Mouse (Mus musculus): ENCODE results near the gene Pdia6. TPM values are rescaled to one million over a fixed set of nuclear protein-coding genes. Genes with fewer than 3 reads are reported as not detected.

Gene Pdia6
- polyA plus RNA-seq, 1 experiment from 2014 or later = 676 TPM

DNA sequence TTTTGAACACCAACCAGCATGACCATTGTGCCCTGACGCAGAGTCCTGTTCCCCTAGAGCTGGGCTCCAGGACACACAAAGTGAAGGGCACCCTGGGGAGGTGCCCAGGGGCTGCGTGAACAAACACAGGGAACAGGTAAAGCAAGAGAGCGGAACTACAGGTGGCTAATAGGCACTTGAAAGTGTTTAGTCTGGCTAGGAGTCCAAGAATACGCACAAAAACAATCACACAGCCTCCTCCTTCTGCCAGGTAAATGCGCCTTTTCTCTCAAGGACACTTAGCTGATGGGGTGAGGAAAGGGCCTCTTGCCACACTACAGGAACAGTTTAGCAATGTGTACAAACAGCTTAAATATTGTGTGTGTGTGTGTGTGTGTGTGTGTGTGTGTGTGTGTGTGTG, 49.8 kb downstream of the Pdia6 start:
- Histone ChIP-seq H3K4me3 (ENCODE audit: low read depth, low read length) (no peak overlapping the region), H3K4me2 (no peak overlapping the region), H3K9ac (no peak overlapping the region), H3K36me3 (ENCODE audit: insufficient read depth) (no peaks in the 10 kb centered on the region), H3K9me3 (ENCODE audit: low read depth, low read length) (no peaks in the 10 kb centered on the region), H3K4me1 (ENCODE audit: insufficient read depth) (no peaks in the 10 kb centered on the region; the same call in 1 of the 2 replicates), H3K27me3 (ENCODE audit: insufficient read depth, low read length) (no peaks in the 10 kb centered on the region), H3K27ac (ENCODE audit: low read depth) (no peak overlapping the region; the same call in 1 of the 2 replicates)
- ATAC-seq (ENCODE audit: insufficient read depth) = peak; percentile 61
- 61% methylated on average over 5 of the region's 5 CpGs for WGBS
- peak; percentile 45 for DNase-seq
- no peak for TF ChIP-seq CTCF (IDR thresholded peaks at IDR 0.05; ENCODE audit: low read depth)

DNA sequence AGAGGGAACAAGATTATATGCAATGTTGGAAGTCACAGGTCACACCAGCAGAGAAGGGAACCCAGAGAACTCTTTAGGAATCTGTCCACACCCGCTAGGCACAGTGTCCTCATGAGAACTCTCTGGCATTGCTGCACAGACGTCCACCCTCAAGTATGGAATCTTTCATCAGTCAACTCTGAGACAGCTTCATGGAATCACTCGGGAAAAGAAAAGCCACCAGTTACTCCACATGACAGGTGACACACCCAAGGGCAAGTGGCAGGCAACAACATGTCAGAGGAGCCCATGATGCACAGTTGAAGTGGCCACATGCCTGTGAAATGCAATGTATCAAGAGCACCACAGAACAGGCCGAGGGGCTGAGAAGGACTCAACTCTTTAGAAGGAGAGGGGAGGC, 51.6 kb downstream of the Pdia6 start:
- Histone ChIP-seq H3K4me1 (ENCODE audit: insufficient read depth) (no peaks in the 10 kb centered on the region; the same call in 1 of the 2 replicates), H3K27me3 (ENCODE audit: insufficient read depth, low read length) (peaks cover 8% of the 10 kb centered on the region; the same call in 1 of the 2 replicates), H3K36me3 (ENCODE audit: insufficient read depth) (no peaks in the 10 kb centered on the region), H3K9ac (no peak overlapping the region), H3K4me2 (no peak overlapping the region), H3K9me3 (ENCODE audit: low read depth, low read length) (no peaks in the 10 kb centered on the region), H3K27ac (ENCODE audit: low read depth) (no peak overlapping the region), H3K4me3 (ENCODE audit: low read depth, low read length) (no peak overlapping the region)
- DNase-seq (no peak), ATAC-seq (ENCODE audit: insufficient read depth) (no peak)
- 38% methylated on average over 4 of the region's 4 CpGs for WGBS
- TF ChIP-seq CTCF (IDR thresholded peaks at IDR 0.05; ENCODE audit: low read depth) = no peak

DNA sequence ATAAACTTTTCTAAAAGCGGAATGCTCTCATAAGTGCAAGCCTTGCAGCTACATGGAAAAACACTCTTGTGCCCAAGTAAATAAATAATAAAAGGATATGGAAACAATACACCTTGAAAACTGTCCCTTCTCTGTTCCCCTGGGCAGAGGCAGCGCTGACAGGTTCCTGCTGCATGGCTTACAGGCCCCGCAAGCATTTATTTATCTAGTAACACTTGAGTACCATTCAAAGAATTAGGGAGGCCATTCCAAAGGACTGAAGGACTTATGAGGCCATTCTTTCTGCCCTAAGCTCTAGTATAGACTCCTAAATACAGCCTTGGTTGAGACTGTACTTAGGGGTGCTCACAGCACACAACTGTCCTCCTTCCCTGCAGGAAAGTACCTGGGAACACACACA, 52.1 kb downstream of the Pdia6 start:
- WGBS = 54% methylated on average over 3 of the region's 3 CpGs
- Histone ChIP-seq H3K36me3 (ENCODE audit: insufficient read depth) (no peaks in the 10 kb centered on the region), H3K4me3 (ENCODE audit: low read depth, low read length) (no peak overlapping the region), H3K4me2 (no peak overlapping the region), H3K9ac (no peak overlapping the region), H3K27ac (ENCODE audit: low read depth) (no peak overlapping the region), H3K4me1 (ENCODE audit: insufficient read depth) (no peaks in the 10 kb centered on the region; the same call in 1 of the 2 replicates), H3K9me3 (ENCODE audit: low read depth, low read length) (no peaks in the 10 kb centered on the region), H3K27me3 (ENCODE audit: insufficient read depth, low read length) (peaks cover 12% of the 10 kb centered on the region)
- peak; percentile 42 for DNase-seq
- peak; percentile 77 for ATAC-seq (ENCODE audit: insufficient read depth)
- TF ChIP-seq CTCF (IDR thresholded peaks at IDR 0.05; ENCODE audit: low read depth) = no peak

DNA sequence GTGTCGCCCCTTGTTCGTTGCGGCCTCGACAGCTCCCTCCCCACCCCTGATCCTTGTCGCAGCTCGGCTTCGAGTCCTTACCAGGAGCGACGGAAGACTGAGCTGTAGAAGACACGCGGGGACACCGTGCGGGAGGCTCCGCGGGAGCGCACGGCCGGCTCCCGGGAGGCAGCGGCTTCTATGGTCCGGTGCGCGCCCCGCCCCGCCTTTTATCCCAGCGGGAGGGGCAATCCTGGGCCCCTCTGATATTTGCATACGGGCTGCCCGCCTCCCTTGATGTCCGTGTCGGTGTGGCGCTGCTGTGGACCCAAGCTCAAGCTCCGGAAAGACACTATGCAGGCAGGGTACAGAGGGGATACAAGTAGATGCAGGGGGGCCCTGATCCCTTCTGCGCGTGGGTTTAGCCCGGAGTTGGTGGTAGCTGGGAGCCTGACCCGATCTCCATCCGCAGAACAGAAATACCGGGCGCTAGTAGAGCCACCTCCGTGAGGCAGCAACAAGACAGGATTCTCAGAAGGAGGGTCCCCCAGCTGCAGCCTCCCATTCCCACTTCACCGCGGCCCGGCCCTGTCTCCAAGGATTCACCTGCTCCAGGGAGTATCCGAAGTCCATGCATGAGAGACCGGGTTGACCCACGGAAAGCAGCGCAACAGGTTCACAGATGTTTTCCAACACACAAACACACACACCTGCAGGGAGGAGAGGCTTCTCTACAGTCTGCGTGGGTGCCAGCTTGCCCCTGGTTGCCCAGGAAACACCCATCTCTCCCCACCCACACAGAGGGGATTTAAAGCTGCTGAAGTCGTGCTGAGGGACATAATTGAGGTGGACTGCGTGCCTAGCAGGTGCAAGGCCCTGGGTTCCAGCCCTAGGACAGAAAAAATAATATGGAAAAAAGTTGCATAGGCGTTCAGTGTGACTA, 58.5 kb downstream of the Pdia6 start:
- peak; percentile 66 for ATAC-seq (ENCODE audit: insufficient read depth)
- WGBS = 3% methylated on average over 51 of the region's 51 CpGs
- H3K27me3 ChIP-seq (ENCODE audit: insufficient read depth, low read length) = peaks cover 35% of the 10 kb centered on the region

DNA sequence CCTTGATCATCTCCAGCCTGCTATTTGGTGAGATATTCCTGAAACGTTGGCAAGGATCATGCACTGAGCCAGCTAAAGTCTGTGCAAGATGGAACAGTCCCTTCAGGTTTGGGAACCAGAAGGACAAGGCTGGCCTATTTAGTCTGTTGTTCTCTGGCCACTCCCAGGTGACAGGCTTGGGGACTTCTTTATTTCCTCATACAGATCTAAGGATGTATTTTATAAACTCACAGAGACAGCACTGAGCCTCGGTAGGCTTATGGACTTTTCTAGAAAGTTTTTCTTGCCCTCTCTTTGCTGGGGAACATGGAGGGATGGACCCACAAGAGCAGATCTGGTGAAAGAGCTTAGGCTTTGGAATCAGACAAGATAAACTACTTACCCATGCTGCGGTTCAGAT, 62.9 kb downstream of the Pdia6 start, which contains the start of gene Atp6v1c2:
Atp6v1c2 (minus strand) TSS at position 101 of the 400 bp plus-strand sequence.
- Histone ChIP-seq H3K27ac (ENCODE audit: low read depth) (no peak within 1 kb of the TSS), H3K4me1 (ENCODE audit: insufficient read depth) (no peaks in the 10 kb centered on the region), H3K9ac (no peak within 1 kb of the TSS), H3K9me3 (ENCODE audit: low read depth, low read length) (no peaks in the 10 kb centered on the region), H3K4me2 (no peak within 1 kb of the TSS), H3K4me3 (ENCODE audit: low read depth, low read length) (no peak within 1 kb of the TSS), H3K27me3 (ENCODE audit: insufficient read depth, low read length) (peaks cover 15% of the 10 kb centered on the region), H3K36me3 (ENCODE audit: insufficient read depth) (no peaks in the 10 kb centered on the region)
- no peak for ATAC-seq (ENCODE audit: insufficient read depth)
- TF ChIP-seq CTCF (IDR thresholded peaks at IDR 0.05; ENCODE audit: low read depth) = no peak
- 59% methylated on average over 3 of the region's 3 CpGs for WGBS
- no peak for DNase-seq

More for the DNA sequence above, 58.5 kb downstream of the Pdia6 start:
- peak; percentile 35 for DNase-seq
- Histone ChIP-seq H3K4me3 (ENCODE audit: low read depth, low read length) (peak overlapping the region; percentile 43), H3K4me2 (peak overlapping the region; percentile 75), H3K4me1 (ENCODE audit: insufficient read depth) (no peaks in the 10 kb centered on the region), H3K9me3 (ENCODE audit: low read depth, low read length) (no peaks in the 10 kb centered on the region), H3K9ac (peak overlapping the region; percentile 43), H3K36me3 (ENCODE audit: insufficient read depth) (no peaks in the 10 kb centered on the region), H3K27ac (ENCODE audit: low read depth) (no peak overlapping the region)
- TF ChIP-seq CTCF (IDR thresholded peaks at IDR 0.05; ENCODE audit: low read depth) = no peak

DNA sequence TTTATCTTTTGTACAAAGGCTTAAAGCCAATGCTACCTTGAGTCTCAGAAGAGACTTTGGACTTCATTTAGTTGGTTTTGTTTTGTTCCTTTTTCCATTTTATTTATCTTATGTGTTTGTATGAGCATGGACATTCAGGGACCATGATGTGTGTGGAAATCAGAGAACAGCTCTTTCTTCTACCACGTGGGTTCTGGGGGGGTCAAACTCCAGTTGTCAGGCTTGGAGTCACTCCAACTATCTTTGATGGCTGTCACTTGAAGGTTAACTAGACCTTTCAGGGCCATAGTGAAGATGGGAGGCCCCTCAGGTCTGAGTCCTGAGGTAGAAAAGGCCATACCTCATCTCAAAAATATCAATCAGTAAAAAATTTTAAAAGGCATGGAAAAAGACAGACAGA, 67.1 kb downstream of the Pdia6 start:
- 22% methylated on average over 1 of the region's 1 CpGs for WGBS
- H3K9ac ChIP-seq = no peak overlapping the region
- DNase-seq (no peak), ATAC-seq (ENCODE audit: insufficient read depth) (no peak)
- H3K4me1 ChIP-seq (ENCODE audit: insufficient read depth) = no peaks in the 10 kb centered on the region
- H3K27me3 ChIP-seq (ENCODE audit: insufficient read depth, low read length) = no peaks in the 10 kb centered on the region
- H3K27ac ChIP-seq (ENCODE audit: low read depth) = no peak overlapping the region
- no peaks in the 10 kb centered on the region for H3K36me3 ChIP-seq (ENCODE audit: insufficient read depth)
- H3K4me3 ChIP-seq (ENCODE audit: low read depth, low read length) = no peak overlapping the region
- no peak overlapping the region for H3K4me2 ChIP-seq
- H3K9me3 ChIP-seq (ENCODE audit: low read depth, low read length) = no peaks in the 10 kb centered on the region
- no peak for TF ChIP-seq CTCF (IDR thresholded peaks at IDR 0.05; ENCODE audit: low read depth)

Other genes with a start within 250 kb of the Pdia6 start
- 0.19 and 0.34 TPM in 2 replicates for gene Kcnf1, start 89.7 kb upstream of the Pdia6 start, polyA plus RNA-seq (2014; fragmentation: Nextera tagmentation; extraction: Ambion mirVana)
- gene Atp6v1c2, start 62.8 kb downstream of the Pdia6 start, polyA plus RNA-seq (2014; fragmentation: Nextera tagmentation; extraction: Ambion mirVana) = 0.97 and 1.0 TPM in 2 replicates
- 27.0 and 30.0 TPM in 2 replicates for gene Nol10, start 81.9 kb downstream of the Pdia6 start, polyA plus RNA-seq (2014; fragmentation: Nextera tagmentation; extraction: Ambion mirVana)

Measured in lung, embryonic 14.5 days (tissue).